Mouse (Mus musculus): ENCODE measurements around the gene Krtap1-3. TPM values are rescaled to one million over a fixed set of nuclear protein-coding genes. Genes with fewer than 3 reads are reported as not detected.

The Krtap1-3 gene
- total RNA-seq, 2 experiments from 2014 or later, result not detected

- intact Hi-C loops (cut with DNase I), result no loop called here
- no peak for DNase-seq (ENCODE audit: low spot score)
Observed at GRCm38 (mm10) chr11:99562580-99562979, 28.6 kb downstream of the Krtap1-3 start.

GRCm38 (mm10) chr11:99559366-99559765 lies 31.8 kb downstream of the Krtap1-3 start, which contains the start of gene Gm11939:
Gene Gm11939 (minus strand): TSS chr11:99559466.
- intact Hi-C loops (cut with DNase I), result no loop called here
- no peak for DNase-seq (ENCODE audit: low spot score)

- intact Hi-C loops (cut with DNase I), result no loop called here
- DNase-seq (ENCODE audit: low spot score), result no peak
Observed at GRCm38 (mm10) chr11:99557976-99558745, 33.0 kb downstream of the Krtap1-3 start.

GRCm38 (mm10) chr11:99556753-99557152 lies 34.4 kb downstream of the Krtap1-3 start, which contains the start of gene Krtap3-2:
Gene Krtap3-2 (minus strand): TSS chr11:99556853.
- intact Hi-C loops (cut with DNase I), result no loop called here
- no peak for DNase-seq (ENCODE audit: low spot score)

GRCm38 (mm10) chr11:99556195-99556594 lies 34.9 kb downstream of the Krtap1-3 start:
- intact Hi-C loops (cut with DNase I), result no loop called here

GRCm38 (mm10) chr11:99550765-99551164 lies 40.4 kb downstream of the Krtap1-3 start, which contains the start of gene Krtap3-3:
Gene Krtap3-3 (minus strand): TSS chr11:99550865.
- intact Hi-C loops (cut with DNase I), result no loop called here
- no peak for DNase-seq (ENCODE audit: low spot score)

More at GRCm38 (mm10) chr11:99556195-99556594, 34.9 kb downstream of the Krtap1-3 start:
- DNase-seq (ENCODE audit: low spot score), result no peak

GRCm38 (mm10) chr11:99547892-99548291 lies 43.2 kb downstream of the Krtap1-3 start:
- intact Hi-C loops (cut with DNase I), result no loop called here
- no peak for DNase-seq (ENCODE audit: low spot score)

Other genes starting within 250 kb of the Krtap1-3 start
- gene Krt27, start 240.2 kb downstream of the Krtap1-3 start, total RNA-seq (2021), result not detected
- not detected for gene Krt28, start 216.4 kb downstream of the Krtap1-3 start, total RNA-seq (2021)
- gene Krt10, start 202.0 kb downstream of the Krtap1-3 start, total RNA-seq (2021), result 1 to 10 TPM; 5.3 to 5.5 TPM
- gene Krt12, start 169.1 kb downstream of the Krtap1-3 start, total RNA-seq (2021), result not detected
- not detected for gene Krt20, start 153.2 kb downstream of the Krtap1-3 start, total RNA-seq (2021)
- gene Krt23, start 98.2 kb downstream of the Krtap1-3 start, total RNA-seq (2021), result not detected
- gene Krt39, start 70.0 kb downstream of the Krtap1-3 start, total RNA-seq (2021), result not detected
- gene Krt40, start 48.2 kb downstream of the Krtap1-3 start, total RNA-seq (2021), result not detected
- gene Krtap3-3, start 40.5 kb downstream of the Krtap1-3 start, total RNA-seq (2021), result not detected
- not detected for gene Krtap3-2, start 34.5 kb downstream of the Krtap1-3 start, total RNA-seq (2021)
- not detected for gene Gm11939, start 31.9 kb downstream of the Krtap1-3 start, total RNA-seq (2021)
- not detected for gene Krtap3-1, start 24.7 kb downstream of the Krtap1-3 start, total RNA-seq (2021)
- gene Krtap1-5, start 10.3 kb downstream of the Krtap1-3 start, total RNA-seq (2021), result not detected
- gene Krtap1-4, start 7.7 kb downstream of the Krtap1-3 start, total RNA-seq (2021), result not detected
- not detected for gene Krtap9-3, start 6.8 kb upstream of the Krtap1-3 start, total RNA-seq (2021)
- not detected for gene Gm11938, start 12.0 kb upstream of the Krtap1-3 start, total RNA-seq (2021)
- gene Gm11937, start 18.9 kb upstream of the Krtap1-3 start, total RNA-seq (2021), result not detected
- gene Krtap2-4, start 23.5 kb upstream of the Krtap1-3 start, total RNA-seq (2021), result not detected
- gene Gm11562, start 29.1 kb upstream of the Krtap1-3 start, total RNA-seq (2021), result not detected
- not detected for gene Krtap4-1, start 36.9 kb upstream of the Krtap1-3 start, total RNA-seq (2021)
- not detected for gene Krtap4-2, start 43.7 kb upstream of the Krtap1-3 start, total RNA-seq (2021)
- not detected for gene Krtap4-7, start 52.8 kb upstream of the Krtap1-3 start, total RNA-seq (2021)
- not detected for gene Gm11555, start 58.9 kb upstream of the Krtap1-3 start, total RNA-seq (2021)
- not detected for gene Gm11563, start 67.6 kb upstream of the Krtap1-3 start, total RNA-seq (2021)
- not detected for gene Krtap4-6, start 74.6 kb upstream of the Krtap1-3 start, total RNA-seq (2021)
- not detected for gene Gm14190, start 99.4 kb upstream of the Krtap1-3 start, total RNA-seq (2021)
- not detected for gene Gm14180, start 143.0 kb upstream of the Krtap1-3 start, total RNA-seq (2021)
- not detected for gene Gm11595, start 181.6 kb upstream of the Krtap1-3 start, total RNA-seq (2021)
- gene Krtap4-8, start 189.4 kb upstream of the Krtap1-3 start, total RNA-seq (2021), result not detected
- not detected for gene Krtap4-9, start 193.9 kb upstream of the Krtap1-3 start, total RNA-seq (2021)
- not detected for gene Gm11596, start 202.1 kb upstream of the Krtap1-3 start, total RNA-seq (2021)
- not detected for gene Gm11569, start 207.6 kb upstream of the Krtap1-3 start, total RNA-seq (2021)
- gene Gm11554, start 213.1 kb upstream of the Krtap1-3 start, total RNA-seq (2021), result not detected
- gene Krtap4-13, start 218.6 kb upstream of the Krtap1-3 start, total RNA-seq (2021), result not detected
- gene Gm11564, start 224.3 kb upstream of the Krtap1-3 start, total RNA-seq (2021), result not detected
- not detected for gene 2300003K06Rik, start 246.7 kb upstream of the Krtap1-3 start, total RNA-seq (2021)

Data from heart, postnatal 25 days (tissue).